Comparison of ENCODE assay signal across 8 mouse cellular contexts in the genomic region with DNA sequence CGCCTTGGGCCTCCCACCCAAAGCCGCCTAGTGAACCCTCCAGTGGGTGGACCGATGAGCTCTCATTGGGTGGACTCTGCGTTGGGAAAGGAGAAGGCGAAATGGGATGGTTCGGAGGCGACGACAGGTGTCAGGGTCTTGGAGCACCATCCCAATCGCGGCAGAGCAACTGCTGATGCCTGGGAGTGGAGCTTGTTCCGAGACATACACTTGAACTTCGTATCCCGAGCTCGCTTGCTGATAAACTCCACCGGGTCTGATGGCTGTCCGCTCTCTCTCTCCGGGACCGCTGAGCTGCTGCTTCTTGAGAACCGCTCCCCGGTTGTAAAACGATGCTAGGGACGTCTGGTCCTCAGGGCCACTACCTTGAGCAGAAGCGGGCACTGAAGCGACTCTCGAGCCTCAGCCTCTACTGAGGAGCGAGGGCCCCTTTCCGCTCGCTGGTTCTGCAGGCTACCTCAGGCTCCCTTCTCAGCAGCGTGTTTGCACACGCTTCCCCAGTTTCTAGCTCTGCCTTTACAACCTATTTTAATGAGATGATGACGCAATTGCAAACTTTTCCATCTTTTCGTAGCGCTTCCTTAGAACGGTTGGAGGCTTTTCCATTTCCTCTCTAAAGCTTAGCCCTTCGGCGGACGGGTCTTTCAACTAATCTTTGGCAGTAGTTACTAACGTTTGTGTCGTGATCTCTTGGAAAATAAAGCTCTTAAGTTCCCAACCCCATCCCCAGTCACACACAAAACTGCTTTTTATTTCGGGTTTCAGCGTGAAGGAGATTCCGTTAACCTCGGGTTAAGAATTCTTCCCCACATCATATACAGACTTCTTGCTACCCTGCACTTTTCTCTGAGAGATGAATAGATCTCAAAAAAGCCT. TPM values are rescaled to one million over a fixed set of nuclear protein-coding genes. Genes with fewer than 3 reads are reported as not detected.
A peak's percentile ranks its signal among the peaks of the same experiment; 100 is the strongest.
DNase-seq lines count a peak whose midpoint lies in the region; ATAC-seq and TF ChIP-seq lines count a peak whose summit lies in the region.

No protein-coding gene starts in this region.

- TF ChIP-seq CTCF in layer of hippocampus, adult 2 months (conservative IDR thresholded peaks at IDR 0.05) = no peak
- TF ChIP-seq CTCF in Patski (IDR thresholded peaks at IDR 0.05) = no peak

- no peaks in the 10 kb centered on the region for H3K9me3 ChIP-seq in intestine, embryonic 15.5 days
- H3K9me3 ChIP-seq in lung, embryonic 16.5 days (ENCODE audit: control insufficient read depth, low read length) = no peaks in the 10 kb centered on the region

- H3K27ac ChIP-seq in layer of hippocampus, adult 2 months = peak overlapping the region; percentile 98
- peak overlapping the region; percentile 99 for H3K27ac ChIP-seq in intestine, embryonic 15.5 days
- peak overlapping the region; percentile 99 for H3K27ac ChIP-seq in lung, embryonic 16.5 days (ENCODE audit: low read length)

- H3K4me2 ChIP-seq in intestine, embryonic 15.5 days (replicated peaks) = peak overlapping the region; percentile 75
- peak overlapping the region; percentile 89 for H3K4me2 ChIP-seq in lung, embryonic 16.5 days (ENCODE audit: low read depth, low read length)

- H3K4me3 ChIP-seq in layer of hippocampus, adult 2 months = peak overlapping the region; percentile 84
- peak overlapping the region; percentile 92 for H3K4me3 ChIP-seq in intestine, embryonic 15.5 days (replicated peaks)
- peak overlapping the region; percentile 83 for H3K4me3 ChIP-seq in lung, embryonic 16.5 days (ENCODE audit: low read length)

- DNase-seq in layer of hippocampus, adult 2 months (ENCODE audit: low spot score in 2 of 2) = peak; percentile 38 to 48
- no peak for DNase-seq in layer of hippocampus, postnatal 14 days (ENCODE audit: low spot score in 2 of 2)
- DNase-seq in Patski (ENCODE audit: low read depth, low spot score) = no peak
- DNase-seq in right cerebral cortex, postnatal 4 days = peak; percentile 42
- DNase-seq in ovary, adult 18-20 months (ENCODE audit: low spot score) = no peak

- POLR2A ChIA-PET in Patski (lab: Charles Lee) = interaction anchor here (0.6 to 1.9 kb wide), 6 partner anchors 13 to 253 kb away, joined by 3 to 8 read pairs (median 3); partner anchors contain the start of gene Entpd7

- H3K9ac ChIP-seq in intestine, embryonic 15.5 days = peak overlapping the region; percentile 65
- H3K9ac ChIP-seq in lung, embryonic 16.5 days (ENCODE audit: low read length) = peak overlapping the region; percentile 78

- H3K27me3 ChIP-seq in Patski = no peaks in the 10 kb centered on the region
- H3K27me3 ChIP-seq in intestine, embryonic 15.5 days (replicated peaks) = no peaks in the 10 kb centered on the region
- H3K27me3 ChIP-seq in lung, embryonic 16.5 days (ENCODE audit: control insufficient read depth, insufficient read depth, low read depth, low read length) = no peaks in the 10 kb centered on the region

- in situ Hi-C loops in Patski (cut with MboI; ENCODE audit: low pct_unique_long_range_greater_than_20kb) = no loop called here

- peaks cover 13% of the 10 kb centered on the region for H3K4me1 ChIP-seq in intestine, embryonic 15.5 days (replicated peaks)
- peaks cover 14% of the 10 kb centered on the region for H3K4me1 ChIP-seq in lung, embryonic 16.5 days (replicated peaks; ENCODE audit: control insufficient read depth, insufficient read depth, low read length)

- H3K36me3 ChIP-seq in intestine, embryonic 15.5 days = no peaks in the 10 kb centered on the region
- no peaks in the 10 kb centered on the region for H3K36me3 ChIP-seq in lung, embryonic 16.5 days (ENCODE audit: control insufficient read depth, insufficient read depth, low read length)

- 2% methylated on average over 43 of the region's 43 CpGs for WGBS in intestine, embryonic 15.5 days
- WGBS in lung, embryonic 16.5 days = 1% methylated on average over 43 of the region's 43 CpGs

- peak; percentile 11 for ATAC-seq in Patski
- peak; percentile 30; the same call in 1 of the 2 replicates for ATAC-seq in erythroblast, adult 5-6 weeks (replicated peaks; ENCODE audit: low FRiP score, poor library complexity, severe bottlenecking)
- ATAC-seq in intestine, embryonic 15.5 days = peak; percentile 7; the same call in 1 of the 2 replicates
- ATAC-seq in lung, embryonic 16.5 days (ENCODE audit: low read depth) = no peak

- CTCF ChIA-PET in Patski (lab: Charles Lee) = interaction anchor here (0.8 to 3.8 kb wide), 6 partner anchors 8 to 75 kb away, joined by 4 to 14 read pairs (median 4); no protein-coding TSS in a partner anchor

RNA-seq across cellular contexts. Expression of gene Slc25a28, which starts 1.1 kb away (rescaled TPM):
- 10 to 100 TPM; 44.3 to 45.2 TPM for total RNA-seq in layer of hippocampus, adult 2 months (2021)
- 10 to 100 TPM; 35.8 to 39.1 TPM for total RNA-seq in layer of hippocampus, postnatal 14 days (2021)
- 51.9 TPM for polyA plus RNA-seq in Patski (2021)
- total RNA-seq in erythroblast, adult 5-6 weeks (2015; ENCODE audit: low replicate concordance) = 3.8 and 12.1 TPM in 2 replicates
- 9.7 and 10.9 TPM in 2 replicates for total RNA-seq in erythroblast, adult 5-6 weeks (2017; ENCODE audit: low replicate concordance)
- polyA plus RNA-seq in intestine, embryonic 15.5 days (2015; fragmentation: Nextera tagmentation; extraction: Ambion mirVana) = 19.1 and 19.9 TPM in 2 replicates
- polyA plus RNA-seq in lung, embryonic 16.5 days (2015; fragmentation: Nextera tagmentation; extraction: Ambion mirVana) = 9.1 and 12.2 TPM in 2 replicates

RNA-seq across cellular contexts. Expression of gene Entpd7, which starts 13.7 kb away (rescaled TPM):
- 10 to 100 TPM; 19.1 to 20.2 TPM for total RNA-seq in layer of hippocampus, adult 2 months (2021)
- 10 to 100 TPM; 26.9 to 29.6 TPM for total RNA-seq in layer of hippocampus, postnatal 14 days (2021)
- polyA plus RNA-seq in Patski (2021) = 8.4 TPM
- total RNA-seq in erythroblast, adult 5-6 weeks (2015; ENCODE audit: low replicate concordance) = 3.8 and 4.4 TPM in 2 replicates
- 1.1 TPM in 2 replicates for total RNA-seq in erythroblast, adult 5-6 weeks (2017; ENCODE audit: low replicate concordance)
- polyA plus RNA-seq in intestine, embryonic 15.5 days (2015; fragmentation: Nextera tagmentation; extraction: Ambion mirVana) = 21.1 and 24.4 TPM in 2 replicates
- polyA plus RNA-seq in lung, embryonic 16.5 days (2015; fragmentation: Nextera tagmentation; extraction: Ambion mirVana) = 9.2 and 9.5 TPM in 2 replicates

Comparison
In these comparisons a context has a peak if more than half of its experiments do, and no peak if none do; other contexts are left out.
1. DNase-seq: peak in layer of hippocampus, adult 2 months (2 of 2) and right cerebral cortex, postnatal 4 days (single experiment); none in layer of hippocampus, postnatal 14 days (0 of 2), Patski (single experiment) and ovary, adult 18-20 months (single experiment).
2. Peak in every context shown above with its lines, with median percentiles within 50 percentile points of each other: H3K27ac ChIP-seq and H3K4me3 ChIP-seq.